Mouse (Mus musculus) intestine, postnatal 0 days (tissue): Measurements from ENCODE around the gene Hoxb2. TPM values are rescaled to one million over a fixed set of nuclear protein-coding genes. Genes with fewer than 3 reads are reported as not detected.
A peak's percentile ranks its signal among the peaks of the same experiment; 100 is the strongest.

Experiments used
- ATAC-seq: fragments of 200-750 bp; cut with Nextera tagmentation; 2 replicates; pipeline ENCODE4 v1.8.0; 2017; ENCODE audit warnings: mild to moderate bottlenecking, moderate TSS enrichment, moderate library complexity
- H3K27ac ChIP-seq: fragments of 300-500 bp; sonication (generic); 2 replicates; pipeline ENCODE4 v1.5.1; 2014; ENCODE audit warnings: mild to moderate bottlenecking, low read depth, low read length, moderate library complexity
- H3K27me3 ChIP-seq: fragments of 300-500 bp; sonication (generic); replicated peaks from 2 replicates; pipeline ENCODE4 v1.6.1; 2014; ENCODE audit warnings: low read length, mixed read lengths; ENCODE audit not compliant: control insufficient read depth, insufficient read depth
- H3K36me3 ChIP-seq: fragments of 300-500 bp; sonication (generic); 2 replicates; pipeline ENCODE4 v1.6.1; 2014; ENCODE audit warnings: mild to moderate bottlenecking, moderate library complexity; ENCODE audit not compliant: control insufficient read depth, insufficient read depth
- H3K4me1 ChIP-seq: fragments of 300-500 bp; sonication (generic); replicated peaks from 2 replicates; pipeline ENCODE4 v1.6.1; 2014; ENCODE audit warnings: antibody characterized with exemption, low read length, mixed read lengths; ENCODE audit not compliant: control insufficient read depth, insufficient read depth
- H3K4me2 ChIP-seq: fragments of 300-500 bp; sonication (generic); replicated peaks from 2 replicates; pipeline ENCODE4 v1.6.1; 2014; ENCODE audit warnings: low read depth, mild to moderate bottlenecking, moderate library complexity
- H3K4me3 ChIP-seq: fragments of 300-500 bp; sonication (generic); 2 replicates; pipeline ENCODE4 v1.5.1; 2014; ENCODE audit warnings: low read depth, low read length
- H3K9ac ChIP-seq: fragments of 300-500 bp; sonication (generic); 2 replicates; pipeline ENCODE4 v1.6.1; 2014; ENCODE audit warnings: mild to moderate bottlenecking, low read depth, low read length
- H3K9me3 ChIP-seq: fragments of 300-500 bp; sonication (generic); 2 replicates; pipeline ENCODE4 v1.6.1; 2016; ENCODE audit warnings: mixed run types; ENCODE audit not compliant: control insufficient read depth
- CTCF ChIP-seq: sonication (generic); IDR thresholded peaks from 2 replicates; pipeline ENCODE4 v1.5.1; 2016; ENCODE audit warnings: low read depth, mild to moderate bottlenecking, control low read depth, antibody characterized with exemption, moderate library complexity
- WGBS: fragments of 180-500 bp; shearing (Covaris S2); extraction: QIAGEN DNeasy Blood & Tissue Kit; methylation state at CpG from one replicate; pipeline ENCODE4 v1.1.7; 2014; 5-methylcytosine and 5-hydroxymethylcytosine counted together
- polyA plus RNA-seq: library from polyadenylated mRNA; unstranded; fragments of >200 nt; fragmentation: Nextera tagmentation; extraction: Ambion mirVana; gene quantifications from 2 replicates; pipeline ENCODE4 v1.2.1, GENCODE M21; 2015

Hoxb2 gene
- polyA plus RNA-seq, 1 experiment from 2014 or later, result 8.4 TPM

DNA sequence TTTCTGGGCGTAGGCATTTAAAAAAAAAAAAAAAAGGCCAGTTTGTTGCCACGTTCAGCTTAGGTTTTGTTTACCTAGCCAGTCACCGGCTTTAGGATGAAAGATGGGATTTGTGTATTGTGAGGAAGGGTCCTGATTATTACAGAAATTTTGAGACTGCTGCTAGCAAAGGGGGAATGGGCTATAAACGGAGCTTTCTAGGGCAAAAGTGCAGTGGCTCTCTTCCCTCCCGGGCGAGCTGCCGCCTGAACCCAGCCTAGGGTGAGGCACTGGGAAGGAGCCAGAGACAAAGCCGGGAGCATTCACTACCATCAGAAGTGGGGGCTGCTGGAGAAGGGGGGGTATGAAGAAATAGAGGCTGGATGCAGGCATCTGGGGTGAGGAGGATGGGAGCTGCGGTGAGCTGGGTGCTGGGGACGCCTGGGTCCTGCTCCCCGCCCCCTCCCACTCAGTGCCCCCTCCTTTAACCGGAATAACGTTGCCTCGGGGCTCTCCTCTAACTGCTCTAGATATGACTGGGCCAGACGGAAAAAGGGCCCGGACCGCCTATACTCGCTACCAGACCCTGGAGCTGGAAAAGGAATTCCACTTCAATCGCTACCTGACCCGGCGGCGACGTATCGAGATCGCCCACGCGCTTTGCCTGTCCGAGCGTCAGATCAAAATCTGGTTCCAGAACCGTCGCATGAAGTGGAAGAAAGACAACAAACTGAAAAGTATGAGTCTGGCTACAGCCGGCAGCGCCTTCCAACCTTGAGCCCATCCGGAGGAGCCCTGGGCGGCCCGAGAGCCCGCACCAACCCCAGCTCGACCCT lies 45.7 kb upstream of the Hoxb2 start:
- Histone ChIP-seq H3K27ac (peak overlapping the region; percentile 68), H3K9me3 (no peaks in the 10 kb centered on the region), H3K36me3 (no peaks in the 10 kb centered on the region), H3K4me3 (peak overlapping the region; percentile 43), H3K4me2 (peak overlapping the region; percentile 63), H3K4me1 (no peaks in the 10 kb centered on the region; the same call in 1 of the 2 replicates), H3K27me3 (peaks cover 68% of the 10 kb centered on the region), H3K9ac (peak overlapping the region; percentile 55)
- ATAC-seq, result no peak
- no peak for TF ChIP-seq CTCF
- 19% methylated on average over 38 of the region's 38 CpGs for WGBS

DNA sequence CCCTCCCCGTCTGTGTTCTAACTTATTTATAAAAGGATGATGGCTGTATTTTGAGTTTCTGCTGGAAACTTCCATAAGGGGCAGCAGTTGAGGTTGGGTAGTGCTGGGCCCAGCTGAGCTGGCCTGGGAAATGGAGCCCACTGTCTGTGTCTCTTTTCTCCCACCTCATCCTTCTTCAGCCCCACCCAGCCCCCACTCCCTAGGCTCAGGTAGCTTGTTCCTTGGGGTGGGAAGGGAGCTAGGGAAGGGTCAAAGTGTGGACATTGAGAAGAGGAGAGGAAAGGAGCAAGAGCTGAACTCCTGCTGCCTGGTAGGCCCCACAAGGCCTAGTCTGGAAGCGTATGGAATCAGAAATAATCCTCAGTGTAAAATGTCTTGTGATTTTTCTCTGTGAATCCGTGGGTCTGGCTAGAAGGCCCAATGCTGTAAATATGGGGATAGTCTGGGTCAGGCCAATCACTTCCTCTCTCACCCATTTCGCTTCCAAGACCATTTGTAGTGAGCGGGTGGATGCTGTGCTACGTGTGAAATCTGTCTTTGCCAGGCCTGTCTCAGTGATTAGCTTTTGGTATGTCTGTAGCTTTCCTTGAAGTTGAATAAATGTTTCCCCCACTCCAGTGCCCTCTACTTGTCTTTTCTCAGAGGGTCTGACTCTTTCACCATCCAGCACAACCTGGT lies 44.7 kb upstream of the Hoxb2 start:
- 63% methylated on average over 6 of the region's 6 CpGs for WGBS
- ATAC-seq, result no peak
- no peaks in the 10 kb centered on the region for H3K4me1 ChIP-seq

DNA sequence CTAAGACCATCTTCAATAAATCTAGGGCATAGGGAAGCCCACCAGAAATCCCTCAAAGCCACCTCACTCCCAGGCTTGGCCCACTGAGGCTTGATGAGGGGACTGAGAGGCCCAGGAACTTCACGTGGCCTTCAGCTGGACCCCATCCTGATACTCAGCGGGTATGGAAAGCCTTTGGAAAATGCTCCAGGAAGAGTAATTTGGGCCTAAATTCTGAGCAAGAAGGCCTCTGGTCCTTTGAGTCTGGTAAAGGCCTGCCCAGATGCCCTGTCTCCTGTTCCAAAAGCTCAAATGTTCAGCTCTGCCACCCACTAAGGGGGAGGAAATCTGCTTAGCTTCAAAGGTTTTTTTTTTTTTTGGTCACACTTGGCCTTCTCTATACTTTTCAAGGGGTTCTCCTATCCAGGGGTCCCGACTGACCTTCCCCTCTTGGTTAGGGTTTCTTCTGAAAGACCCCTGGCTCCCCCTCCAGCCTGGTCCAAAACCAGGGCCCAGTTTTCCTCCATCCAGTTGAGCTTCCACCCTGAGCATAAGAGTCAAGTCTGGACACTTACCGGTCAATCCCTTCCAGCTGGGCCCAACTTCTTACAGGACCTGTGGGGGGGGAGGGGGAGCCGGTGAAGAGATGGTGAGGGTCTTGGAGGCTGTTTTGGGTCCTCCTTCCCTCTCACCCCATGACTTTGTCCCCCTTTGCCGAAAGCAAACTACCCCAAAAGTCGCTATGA lies 44.0 kb upstream of the Hoxb2 start:
- TF ChIP-seq CTCF, result no peak
- Histone ChIP-seq H3K9ac (peak overlapping the region; percentile 27; the same call in 1 of the 2 replicates), H3K27me3 (peaks cover 63% of the 10 kb centered on the region), H3K27ac (0 out of 2 replicates have a peak overlapping the region, but pooled peaks have one; percentile 11), H3K4me1 (no peaks in the 10 kb centered on the region), H3K9me3 (no peaks in the 10 kb centered on the region), H3K36me3 (no peaks in the 10 kb centered on the region), H3K4me2 (peak overlapping the region; percentile 63), H3K4me3 (peak overlapping the region; percentile 27)
- ATAC-seq, result no peak
- 31% methylated on average over 7 of the region's 7 CpGs for WGBS

More for the DNA sequence above, 44.7 kb upstream of the Hoxb2 start:
- Histone ChIP-seq H3K27me3 (peaks cover 67% of the 10 kb centered on the region), H3K4me2 (peak overlapping the region; percentile 63), H3K9ac (peak overlapping the region; percentile 55; the same call in 1 of the 2 replicates), H3K9me3 (no peaks in the 10 kb centered on the region), H3K4me3 (0 out of 2 replicates have a peak overlapping the region, but pooled peaks have one; percentile 3), H3K36me3 (no peaks in the 10 kb centered on the region), H3K27ac (peak overlapping the region; percentile 21; the same call in 1 of the 2 replicates)
- no peak for TF ChIP-seq CTCF

DNA sequence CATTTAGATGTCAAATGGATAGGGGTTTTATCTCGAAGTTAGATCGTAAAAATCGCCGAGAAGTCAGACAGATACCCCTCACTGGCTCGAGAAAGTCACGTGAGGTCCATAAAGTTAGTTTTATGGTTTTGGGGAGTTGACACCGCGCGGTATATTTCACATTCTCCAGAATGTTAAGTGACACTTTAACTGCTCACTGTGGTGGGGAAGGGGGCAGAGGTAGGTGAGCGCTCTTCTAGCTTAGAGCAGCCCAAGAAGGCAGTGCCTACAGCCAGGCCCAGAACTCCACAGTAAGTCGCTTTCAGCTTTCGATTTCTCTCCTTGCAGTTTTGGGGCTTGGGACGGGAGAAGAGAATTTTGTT lies 43.4 kb upstream of the Hoxb2 start:
- peak overlapping the region; percentile 63 for H3K4me2 ChIP-seq
- H3K27me3 ChIP-seq, result peaks cover 58% of the 10 kb centered on the region
- WGBS, result 9% methylated on average over 13 of the region's 13 CpGs
- ATAC-seq, result no peak
- H3K4me3 ChIP-seq, result peak overlapping the region; percentile 27
- H3K4me1 ChIP-seq, result no peaks in the 10 kb centered on the region
- no peak overlapping the region for H3K9ac ChIP-seq
- no peak overlapping the region for H3K27ac ChIP-seq
- no peak for TF ChIP-seq CTCF
- H3K9me3 ChIP-seq, result no peaks in the 10 kb centered on the region
- no peaks in the 10 kb centered on the region for H3K36me3 ChIP-seq

DNA sequence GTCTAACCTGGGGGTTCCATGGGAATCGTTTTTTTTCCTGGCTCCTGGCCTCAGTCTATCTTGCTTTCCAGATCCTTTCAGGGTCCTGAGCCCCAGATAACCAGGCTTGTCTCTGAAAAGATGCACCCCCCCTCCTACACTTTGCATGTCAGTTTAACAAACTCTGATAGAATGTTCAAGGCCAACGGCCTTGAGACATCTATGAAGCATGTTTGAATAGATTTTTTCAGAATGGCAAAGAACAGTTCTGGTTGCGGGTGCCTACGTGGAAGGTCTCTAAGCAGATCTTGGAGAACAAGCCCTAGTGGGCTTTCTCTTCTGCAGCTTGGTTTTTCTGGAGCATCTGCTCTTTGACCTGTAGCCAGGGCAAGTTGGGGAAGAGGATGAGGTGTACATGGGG lies 41.6 kb upstream of the Hoxb2 start:
- no peaks in the 10 kb centered on the region for H3K9me3 ChIP-seq
- H3K27ac ChIP-seq, result peak overlapping the region; percentile 21; the same call in 1 of the 2 replicates
- no peak for TF ChIP-seq CTCF
- no peak for ATAC-seq
- H3K27me3 ChIP-seq, result peaks cover 58% of the 10 kb centered on the region
- WGBS, result 35% methylated on average over 4 of the region's 4 CpGs
- no peaks in the 10 kb centered on the region for H3K36me3 ChIP-seq
- H3K9ac ChIP-seq, result no peak overlapping the region
- H3K4me3 ChIP-seq, result no peak overlapping the region
- H3K4me2 ChIP-seq, result peak overlapping the region; percentile 63
- H3K4me1 ChIP-seq, result no peaks in the 10 kb centered on the region

DNA sequence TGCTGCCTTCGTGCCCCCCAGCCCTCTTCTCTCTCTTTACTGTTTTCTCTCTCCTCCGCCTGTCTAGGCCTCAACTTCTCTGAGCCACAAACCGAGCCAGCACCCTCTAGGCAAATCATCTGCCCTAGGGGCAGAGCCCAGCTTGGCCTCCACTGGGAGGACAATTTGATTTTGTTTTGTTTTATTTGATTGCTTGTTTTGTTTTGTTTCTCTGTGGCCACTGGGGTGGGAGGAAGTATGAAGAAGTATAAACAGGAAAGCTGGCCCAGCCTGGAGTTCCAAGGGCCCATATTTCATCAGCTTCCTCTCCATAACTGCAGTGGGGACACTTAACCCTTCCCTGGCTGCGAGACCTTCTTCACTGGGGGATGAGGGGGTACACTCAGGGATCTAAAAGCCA lies 41.0 kb upstream of the Hoxb2 start:
- no peak for ATAC-seq
- Histone ChIP-seq H3K27ac (peak overlapping the region; percentile 21), H3K27me3 (peaks cover 60% of the 10 kb centered on the region), H3K4me3 (no peak overlapping the region), H3K9me3 (no peaks in the 10 kb centered on the region), H3K4me1 (no peaks in the 10 kb centered on the region), H3K4me2 (peak overlapping the region; percentile 63), H3K36me3 (no peaks in the 10 kb centered on the region), H3K9ac (no peak overlapping the region)
- WGBS, result 39% methylated on average over 4 of the region's 4 CpGs
- no peak for TF ChIP-seq CTCF
